Mouse (Mus musculus): ENCODE results near the gene Ubr7. TPM values are rescaled to one million over a fixed set of nuclear protein-coding genes. Genes with fewer than 3 reads are reported as not detected.

The Ubr7 gene
- polyA plus RNA-seq, 1 experiment from 2014 or later, result 33.0 TPM

DNA sequence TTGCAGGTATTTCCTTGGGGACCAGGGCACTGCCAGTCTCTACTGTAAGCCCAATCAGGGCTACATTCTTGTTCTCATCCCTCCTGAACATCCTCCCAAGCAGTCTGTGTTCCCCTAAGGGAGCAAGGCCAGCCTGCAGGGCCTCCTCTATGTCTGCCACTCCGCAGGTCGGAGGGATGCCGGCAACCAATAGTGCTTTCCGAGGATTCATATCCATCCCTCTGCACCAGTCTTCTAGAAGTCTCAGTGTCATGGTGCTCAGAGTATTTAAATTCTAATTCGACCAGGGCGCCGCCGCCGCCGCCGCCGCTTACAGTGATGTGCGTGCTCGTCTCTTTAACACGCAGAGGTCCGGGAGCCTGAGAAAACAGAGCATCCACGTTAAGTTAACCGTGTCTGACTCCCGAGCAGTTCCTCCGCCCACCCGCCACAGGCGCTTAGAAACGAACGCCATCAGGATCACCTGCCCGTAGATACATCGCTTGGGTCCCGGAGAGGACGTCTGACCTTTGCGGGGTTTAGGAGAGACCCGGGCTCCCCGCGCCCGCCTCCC lies 14.7 kb upstream of the Ubr7 start:
- in situ Hi-C loops (cut with MboI; ENCODE audit: low pct_unique_long_range_greater_than_20kb), result no loop called here
- peak; percentile 3 for ATAC-seq
- no peaks in the 10 kb centered on the region for H3K27me3 ChIP-seq
- TF ChIP-seq CTCF (IDR thresholded peaks at IDR 0.05), result no peak
- no peak for DNase-seq (ENCODE audit: low read depth, low spot score)
- ChIA-PET POLR2A (no interaction called here), CTCF (no interaction called here)

DNA sequence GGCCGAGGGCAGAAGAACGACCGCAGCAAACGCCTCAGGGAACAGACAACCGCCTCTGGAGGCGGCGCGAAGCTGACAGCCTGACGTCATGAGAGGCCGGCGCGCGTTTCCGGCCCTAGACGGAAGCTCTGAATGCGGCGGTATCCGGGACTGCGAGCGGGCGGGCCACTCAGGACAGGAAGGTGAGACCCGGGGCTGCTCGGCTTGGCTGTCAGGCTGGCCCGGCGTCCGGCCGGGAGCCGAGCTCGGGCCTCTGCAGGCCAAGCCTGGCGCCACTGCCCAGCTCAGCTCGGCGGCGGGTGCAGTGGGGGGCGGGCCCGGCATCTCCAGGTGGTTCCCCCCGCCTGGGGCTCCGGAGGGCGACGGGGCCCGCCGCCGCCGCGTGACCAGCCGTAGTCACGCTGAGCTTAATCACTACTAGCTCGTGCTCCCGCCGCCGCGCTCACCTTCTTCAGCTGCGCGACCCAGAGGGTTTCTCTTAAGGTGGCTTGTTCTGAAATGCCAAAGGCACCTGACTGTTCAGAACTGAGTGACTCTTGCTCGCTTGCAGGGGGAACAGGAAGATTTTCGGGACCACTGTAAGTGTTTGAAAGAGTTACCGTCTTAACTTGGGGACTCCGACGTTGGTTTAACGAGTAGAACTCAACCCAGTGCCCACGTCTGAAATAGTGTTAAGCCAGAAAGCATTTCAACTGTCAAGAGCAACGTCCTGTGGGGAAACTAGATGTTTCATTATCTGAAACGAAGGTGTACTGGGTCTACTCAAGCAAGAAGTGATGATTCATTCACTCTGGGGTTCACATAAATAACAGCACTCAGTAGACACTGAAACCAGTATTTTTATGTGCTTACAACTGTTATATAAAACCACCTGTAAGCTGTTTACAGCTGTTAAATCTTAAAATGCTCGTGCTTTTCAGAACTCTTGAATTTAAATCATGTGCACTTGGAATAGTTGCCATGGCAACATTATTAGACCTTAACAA lies 13.9 kb upstream of the Ubr7 start, which contains the start of the genes Moap1 and Tmem251:
TSS of gene Moap1 (minus strand) at position 73 of the 986 bp plus-strand sequence.
TSS of gene Tmem251 (plus strand) at position 174 of the 986 bp plus-strand sequence.
- TF ChIP-seq CTCF (IDR thresholded peaks at IDR 0.05), result no peak
- ChIA-PET CTCF (no interaction called here), POLR2A (no interaction called here)
- ATAC-seq (peak; percentile 95), DNase-seq (ENCODE audit: low read depth, low spot score) (no peak)
- H3K27me3 ChIP-seq, result no peaks in the 10 kb centered on the region
- in situ Hi-C loops (cut with MboI; ENCODE audit: low pct_unique_long_range_greater_than_20kb), result no loop called here

GRCm38 (mm10) chr12:102744839-102745238 lies 12.9 kb upstream of the Ubr7 start:
- ATAC-seq, result no peak
- no peaks in the 10 kb centered on the region for H3K27me3 ChIP-seq
- CTCF ChIA-PET, result no interaction called here
- DNase-seq (ENCODE audit: low read depth, low spot score), result no peak
- in situ Hi-C loops (cut with MboI; ENCODE audit: low pct_unique_long_range_greater_than_20kb), result no loop called here
- TF ChIP-seq CTCF (IDR thresholded peaks at IDR 0.05), result no peak
- POLR2A ChIA-PET, result no interaction called here

DNA sequence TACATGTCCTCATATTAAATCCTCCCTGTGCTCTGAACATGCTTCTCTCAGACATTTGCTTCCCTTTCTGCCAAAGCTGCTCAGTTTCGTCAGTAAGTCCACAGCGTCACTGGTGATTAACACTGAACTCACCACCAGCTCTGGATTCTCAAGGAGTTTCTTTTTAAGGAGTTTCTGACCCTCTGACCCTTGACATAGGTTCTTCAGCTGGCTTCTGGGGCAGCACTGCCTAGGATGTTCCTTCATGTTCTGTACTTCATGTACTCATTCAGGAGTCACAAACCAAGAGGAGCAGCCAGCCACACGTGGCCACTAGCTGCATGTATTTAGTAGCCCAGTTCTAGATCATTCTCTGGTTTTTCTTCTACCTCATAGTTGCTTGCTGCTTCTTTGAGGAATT lies 9.5 kb upstream of the Ubr7 start:
- CTCF ChIA-PET, result no interaction called here
- ATAC-seq (no peak), DNase-seq (ENCODE audit: low read depth, low spot score) (no peak)
- H3K27me3 ChIP-seq, result no peaks in the 10 kb centered on the region
- no peak for TF ChIP-seq CTCF (IDR thresholded peaks at IDR 0.05)
- in situ Hi-C loops (cut with MboI; ENCODE audit: low pct_unique_long_range_greater_than_20kb), result no loop called here
- POLR2A ChIA-PET, result no interaction called here

- H3K27me3 ChIP-seq, result no peaks in the 10 kb centered on the region
- ChIA-PET CTCF (interaction anchor here (1.3 kb wide), 1 partner anchor 17 kb away, joined by 3 read pairs; no protein-coding TSS in a partner anchor), POLR2A (interaction anchor here (1.2 kb wide), 1 partner anchor 16 kb away, joined by 4 read pairs; no protein-coding TSS in a partner anchor)
- ATAC-seq, result no peak
- TF ChIP-seq CTCF (IDR thresholded peaks at IDR 0.05), result peak; percentile 67
- in situ Hi-C loops (cut with MboI; ENCODE audit: low pct_unique_long_range_greater_than_20kb), result loop anchor here (25.0 kb wide), 1 partner anchor 769 kb away; the partner anchor contains the start of gene Cpsf2
- DNase-seq (ENCODE audit: low read depth, low spot score), result no peak
Observed at GRCm38 (mm10) chr12:102756304-102756703, 1.5 kb upstream of the Ubr7 start.

GRCm38 (mm10) chr12:102757055-102757688 lies 595 bp upstream of the Ubr7 start:
- DNase-seq (ENCODE audit: low read depth, low spot score) (no peak), ATAC-seq (peak; percentile 81)
- TF ChIP-seq CTCF (IDR thresholded peaks at IDR 0.05), result no peak
- ChIA-PET POLR2A (no interaction called here), CTCF (no interaction called here)
- H3K27me3 ChIP-seq, result no peaks in the 10 kb centered on the region
- in situ Hi-C loops (cut with MboI; ENCODE audit: low pct_unique_long_range_greater_than_20kb), result loop anchor here (25.0 kb wide), 1 partner anchor 770 kb away; the partner anchor contains the start of gene Cpsf2

DNA sequence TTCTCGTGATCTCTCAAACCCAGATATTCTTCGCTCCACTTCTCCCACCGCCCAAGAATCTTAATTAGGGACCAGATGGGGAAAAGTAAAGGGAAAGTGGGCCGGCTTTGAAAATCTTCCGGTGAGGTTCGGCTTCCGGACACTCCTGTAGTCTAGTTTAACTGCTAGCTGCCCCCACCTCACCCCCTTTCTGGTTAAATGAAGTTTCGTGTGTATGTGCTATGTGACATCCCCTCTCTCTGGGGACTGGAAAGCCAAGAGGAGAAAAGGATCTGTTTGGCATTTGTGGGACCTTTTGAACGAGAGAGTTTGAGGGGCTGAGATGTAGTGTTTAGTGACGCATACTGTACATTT lies 613 bp downstream of the Ubr7 start, which contains the start of gene Gm20604:
TSS of gene Gm20604 (minus strand) at position 270 of the 354 bp plus-strand sequence.
- no peak for TF ChIP-seq CTCF (IDR thresholded peaks at IDR 0.05)
- no peak for ATAC-seq
- no peaks in the 10 kb centered on the region for H3K27me3 ChIP-seq
- DNase-seq (ENCODE audit: low read depth, low spot score), result no peak
- in situ Hi-C loops (cut with MboI; ENCODE audit: low pct_unique_long_range_greater_than_20kb), result loop anchor here (25.0 kb wide), 1 partner anchor 771 kb away; the partner anchor contains the start of gene Cpsf2
- POLR2A ChIA-PET, result no interaction called here
- CTCF ChIA-PET, result interaction anchor here (0.5 kb wide), 1 partner anchor 11 kb away, joined by 3 read pairs; no protein-coding TSS in a partner anchor

- ATAC-seq (no peak), DNase-seq (ENCODE audit: low read depth, low spot score) (no peak)
- ChIA-PET CTCF (interaction anchor here (0.5 kb wide), 1 partner anchor 10 kb away, joined by 3 read pairs; no protein-coding TSS in a partner anchor), POLR2A (no interaction called here)
- H3K27me3 ChIP-seq, result no peaks in the 10 kb centered on the region
- no peak for TF ChIP-seq CTCF (IDR thresholded peaks at IDR 0.05)
- in situ Hi-C loops (cut with MboI; ENCODE audit: low pct_unique_long_range_greater_than_20kb), result loop anchor here (25.0 kb wide), 1 partner anchor 772 kb away; the partner anchor contains the start of gene Cpsf2
Observed at GRCm38 (mm10) chr12:102758936-102759335, 1.2 kb downstream of the Ubr7 start.

- no peaks in the 10 kb centered on the region for H3K27me3 ChIP-seq
- ATAC-seq (no peak), DNase-seq (ENCODE audit: low read depth, low spot score) (no peak)
- no peak for TF ChIP-seq CTCF (IDR thresholded peaks at IDR 0.05)
- ChIA-PET POLR2A (no interaction called here), CTCF (interaction anchor here (0.9 to 1.7 kb wide), 2 partner anchors 12 to 21 kb away, joined by 3 to 5 read pairs; no protein-coding TSS in a partner anchor)
- in situ Hi-C loops (cut with MboI; ENCODE audit: low pct_unique_long_range_greater_than_20kb), result loop anchor here (25.0 kb wide), 1 partner anchor 774 kb away; the partner anchor contains the start of gene Cpsf2
Observed at GRCm38 (mm10) chr12:102761668-102762067, 3.9 kb downstream of the Ubr7 start.

DNA sequence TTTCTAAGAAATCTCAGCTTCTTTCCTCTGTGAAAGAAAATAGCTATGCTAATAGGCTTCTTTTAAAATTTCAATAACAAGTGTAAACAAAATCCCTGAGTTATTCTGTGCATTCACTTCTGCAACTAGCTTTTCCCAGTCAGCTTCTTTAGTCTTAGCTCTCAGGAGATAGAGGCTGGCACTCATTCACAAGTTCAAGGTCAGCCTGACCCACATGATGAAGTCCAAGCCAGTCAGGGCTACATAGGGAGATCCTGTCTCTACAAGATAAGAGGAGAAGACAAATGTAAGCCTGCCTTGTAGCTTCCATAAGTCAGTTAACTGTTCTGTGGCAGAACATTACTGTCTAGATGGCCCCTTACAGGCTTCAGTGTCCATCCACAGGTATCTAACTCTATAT lies 5.9 kb downstream of the Ubr7 start:
- H3K27me3 ChIP-seq, result no peaks in the 10 kb centered on the region
- ATAC-seq (no peak), DNase-seq (ENCODE audit: low read depth, low spot score) (no peak)
- ChIA-PET POLR2A (interaction anchor here (1.2 kb wide), 1 partner anchor 23 kb away, joined by 4 read pairs; no protein-coding TSS in a partner anchor), CTCF (interaction anchor here (1.5 kb wide), 1 partner anchor 16 kb away, joined by 3 read pairs; no protein-coding TSS in a partner anchor)
- TF ChIP-seq CTCF (IDR thresholded peaks at IDR 0.05), result no peak
- in situ Hi-C loops (cut with MboI; ENCODE audit: low pct_unique_long_range_greater_than_20kb), result loop anchor here (25.0 kb wide), 1 partner anchor 776 kb away; the partner anchor contains the start of gene Cpsf2

All from Patski (cell line).